Mouse (Mus musculus): ENCODE results near the gene Klk8. TPM values are rescaled to one million over a fixed set of nuclear protein-coding genes. Genes with fewer than 3 reads are reported as not detected.

Gene Klk8
- polyA plus RNA-seq (2015; fragmentation: Nextera tagmentation; extraction: Ambion mirVana) = 24.2 TPM in 2 replicates

GRCm38 (mm10) chr7:43797333-43797769 is at the start of gene Klk8:
TSS of gene Klk8 (plus strand) at chr7:43797577.
- Histone ChIP-seq H3K36me3 (ENCODE audit: control insufficient read depth, insufficient read depth, low read length) (no peaks in the 10 kb centered on the region), H3K9ac (ENCODE audit: low read length) (peak within 1 kb of the TSS; percentile 62), H3K4me3 (ENCODE audit: low read length) (peak within 1 kb of the TSS; percentile 62), H3K27ac (ENCODE audit: low read length) (no peak within 1 kb of the TSS), H3K4me2 (ENCODE audit: low read depth, low read length) (peak within 1 kb of the TSS; percentile 87), H3K4me1 (replicated peaks; ENCODE audit: control insufficient read depth, insufficient read depth, low read length) (peaks cover 16% of the 10 kb centered on the region), H3K27me3 (ENCODE audit: control insufficient read depth, insufficient read depth, low read depth, low read length) (0 out of 2 replicates have a peak, but pooled peaks cover 5% of the 10 kb centered on the region), H3K9me3 (ENCODE audit: control insufficient read depth, low read length) (no peaks in the 10 kb centered on the region)
- peak; percentile 34 for ATAC-seq (ENCODE audit: low read depth)
- WGBS = 0% methylated on average over 28 of the region's 28 CpGs

GRCm38 (mm10) chr7:43747788-43748187 is 49.6 kb upstream of the Klk8 start:
- WGBS = 43% methylated on average over 1 of the region's 1 CpGs
- Histone ChIP-seq H3K9me3 (ENCODE audit: control insufficient read depth, low read length) (no peaks in the 10 kb centered on the region), H3K27ac (ENCODE audit: low read length) (peak overlapping the region; percentile 13), H3K4me2 (ENCODE audit: low read depth, low read length) (no peak overlapping the region), H3K4me1 (replicated peaks; ENCODE audit: control insufficient read depth, insufficient read depth, low read length) (peaks cover 3% of the 10 kb centered on the region; the same call in 1 of the 2 replicates), H3K4me3 (ENCODE audit: low read length) (no peak overlapping the region), H3K9ac (ENCODE audit: low read length) (no peak overlapping the region), H3K36me3 (ENCODE audit: control insufficient read depth, insufficient read depth, low read length) (no peaks in the 10 kb centered on the region), H3K27me3 (ENCODE audit: control insufficient read depth, insufficient read depth, low read depth, low read length) (no peaks in the 10 kb centered on the region)
- ATAC-seq (ENCODE audit: low read depth) = peak; percentile 57; the same call in 1 of the 2 replicates

GRCm38 (mm10) chr7:43752806-43753205 is 44.6 kb upstream of the Klk8 start:
- Histone ChIP-seq H3K36me3 (ENCODE audit: control insufficient read depth, insufficient read depth, low read length) (no peaks in the 10 kb centered on the region), H3K27me3 (ENCODE audit: control insufficient read depth, insufficient read depth, low read depth, low read length) (no peaks in the 10 kb centered on the region), H3K4me2 (ENCODE audit: low read depth, low read length) (no peak overlapping the region), H3K9ac (ENCODE audit: low read length) (no peak overlapping the region), H3K27ac (ENCODE audit: low read length) (no peak overlapping the region), H3K9me3 (ENCODE audit: control insufficient read depth, low read length) (no peaks in the 10 kb centered on the region), H3K4me1 (replicated peaks; ENCODE audit: control insufficient read depth, insufficient read depth, low read length) (no peaks in the 10 kb centered on the region), H3K4me3 (ENCODE audit: low read length) (no peak overlapping the region)
- WGBS = 60% methylated on average over 2 of the region's 2 CpGs
- ATAC-seq (ENCODE audit: low read depth) = no peak

- no peak overlapping the region for H3K9ac ChIP-seq (ENCODE audit: low read length)
- no peak for ATAC-seq (ENCODE audit: low read depth)
- H3K36me3 ChIP-seq (ENCODE audit: control insufficient read depth, insufficient read depth, low read length) = no peaks in the 10 kb centered on the region
- no peak overlapping the region for H3K4me3 ChIP-seq (ENCODE audit: low read length)
- H3K4me1 ChIP-seq (replicated peaks; ENCODE audit: control insufficient read depth, insufficient read depth, low read length) = no peaks in the 10 kb centered on the region
- no peak overlapping the region for H3K4me2 ChIP-seq (ENCODE audit: low read depth, low read length)
- no peaks in the 10 kb centered on the region for H3K27me3 ChIP-seq (ENCODE audit: control insufficient read depth, insufficient read depth, low read depth, low read length)
- no peak overlapping the region for H3K27ac ChIP-seq (ENCODE audit: low read length)
- no peaks in the 10 kb centered on the region for H3K9me3 ChIP-seq (ENCODE audit: control insufficient read depth, low read length)
- 36% methylated on average over 8 of the region's 8 CpGs for WGBS
These were observed 30.9 kb upstream of the Klk8 start for GRCm38 (mm10) chr7:43766484-43766883.

- Histone ChIP-seq H3K27ac (ENCODE audit: low read length) (no peak within 1 kb of the TSS), H3K4me1 (replicated peaks; ENCODE audit: control insufficient read depth, insufficient read depth, low read length) (no peaks in the 10 kb centered on the region), H3K27me3 (ENCODE audit: control insufficient read depth, insufficient read depth, low read depth, low read length) (no peaks in the 10 kb centered on the region), H3K4me3 (ENCODE audit: low read length) (no peak within 1 kb of the TSS), H3K4me2 (ENCODE audit: low read depth, low read length) (no peak within 1 kb of the TSS), H3K9ac (ENCODE audit: low read length) (no peak within 1 kb of the TSS), H3K9me3 (ENCODE audit: control insufficient read depth, low read length) (no peaks in the 10 kb centered on the region), H3K36me3 (ENCODE audit: control insufficient read depth, insufficient read depth, low read length) (no peaks in the 10 kb centered on the region)
- 78% methylated on average over 4 of the region's 4 CpGs for WGBS
- ATAC-seq (ENCODE audit: low read depth) = no peak
These were observed 28.8 kb upstream of the Klk8 start, which contains the start of gene Klk12 for GRCm38 (mm10) chr7:43768597-43768996. TSS of gene Klk12 (plus strand) at chr7:43768897.

- WGBS = 83% methylated on average over 8 of the region's 8 CpGs
- no peaks in the 10 kb centered on the region for H3K27me3 ChIP-seq (ENCODE audit: control insufficient read depth, insufficient read depth, low read depth, low read length)
- H3K4me1 ChIP-seq (replicated peaks; ENCODE audit: control insufficient read depth, insufficient read depth, low read length) = no peaks in the 10 kb centered on the region
- no peak overlapping the region for H3K4me2 ChIP-seq (ENCODE audit: low read depth, low read length)
- H3K27ac ChIP-seq (ENCODE audit: low read length) = no peak overlapping the region
- ATAC-seq (ENCODE audit: low read depth) = no peak
- no peak overlapping the region for H3K9ac ChIP-seq (ENCODE audit: low read length)
- no peak overlapping the region for H3K4me3 ChIP-seq (ENCODE audit: low read length)
- no peaks in the 10 kb centered on the region for H3K9me3 ChIP-seq (ENCODE audit: control insufficient read depth, low read length)
- no peaks in the 10 kb centered on the region for H3K36me3 ChIP-seq (ENCODE audit: control insufficient read depth, insufficient read depth, low read length)
These were observed 27.7 kb upstream of the Klk8 start for GRCm38 (mm10) chr7:43769636-43770035.

GRCm38 (mm10) chr7:43770701-43771100 is 26.7 kb upstream of the Klk8 start:
- Histone ChIP-seq H3K4me2 (ENCODE audit: low read depth, low read length) (no peak overlapping the region), H3K27me3 (ENCODE audit: control insufficient read depth, insufficient read depth, low read depth, low read length) (no peaks in the 10 kb centered on the region), H3K9ac (ENCODE audit: low read length) (no peak overlapping the region), H3K4me3 (ENCODE audit: low read length) (no peak overlapping the region), H3K4me1 (replicated peaks; ENCODE audit: control insufficient read depth, insufficient read depth, low read length) (no peaks in the 10 kb centered on the region), H3K27ac (ENCODE audit: low read length) (no peak overlapping the region), H3K9me3 (ENCODE audit: control insufficient read depth, low read length) (no peaks in the 10 kb centered on the region), H3K36me3 (ENCODE audit: control insufficient read depth, insufficient read depth, low read length) (no peaks in the 10 kb centered on the region)
- 91% methylated on average over 10 of the region's 10 CpGs for WGBS
- no peak for ATAC-seq (ENCODE audit: low read depth)

- no peaks in the 10 kb centered on the region for H3K27me3 ChIP-seq (ENCODE audit: control insufficient read depth, insufficient read depth, low read depth, low read length)
- H3K9me3 ChIP-seq (ENCODE audit: control insufficient read depth, low read length) = no peaks in the 10 kb centered on the region
- H3K4me1 ChIP-seq (replicated peaks; ENCODE audit: control insufficient read depth, insufficient read depth, low read length) = no peaks in the 10 kb centered on the region
- no peaks in the 10 kb centered on the region for H3K36me3 ChIP-seq (ENCODE audit: control insufficient read depth, insufficient read depth, low read length)
- H3K4me2 ChIP-seq (ENCODE audit: low read depth, low read length) = no peak overlapping the region
- no peak overlapping the region for H3K27ac ChIP-seq (ENCODE audit: low read length)
- ATAC-seq (ENCODE audit: low read depth) = no peak
- no peak overlapping the region for H3K4me3 ChIP-seq (ENCODE audit: low read length)
- WGBS = 88% methylated on average over 6 of the region's 6 CpGs
- H3K9ac ChIP-seq (ENCODE audit: low read length) = no peak overlapping the region
These were observed 25.5 kb upstream of the Klk8 start for GRCm38 (mm10) chr7:43771916-43772315.

GRCm38 (mm10) chr7:43772901-43773300 is 24.5 kb upstream of the Klk8 start:
- H3K9me3 ChIP-seq (ENCODE audit: control insufficient read depth, low read length) = no peaks in the 10 kb centered on the region
- H3K4me1 ChIP-seq (replicated peaks; ENCODE audit: control insufficient read depth, insufficient read depth, low read length) = no peaks in the 10 kb centered on the region
- no peaks in the 10 kb centered on the region for H3K27me3 ChIP-seq (ENCODE audit: control insufficient read depth, insufficient read depth, low read depth, low read length)
- H3K4me2 ChIP-seq (ENCODE audit: low read depth, low read length) = no peak overlapping the region
- H3K36me3 ChIP-seq (ENCODE audit: control insufficient read depth, insufficient read depth, low read length) = no peaks in the 10 kb centered on the region
- no peak overlapping the region for H3K9ac ChIP-seq (ENCODE audit: low read length)
- no peak for ATAC-seq (ENCODE audit: low read depth)
- no peak overlapping the region for H3K27ac ChIP-seq (ENCODE audit: low read length)
- WGBS = 75% methylated on average over 3 of the region's 3 CpGs
- no peak overlapping the region for H3K4me3 ChIP-seq (ENCODE audit: low read length)

GRCm38 (mm10) chr7:43774364-43774763 is 23.0 kb upstream of the Klk8 start, which contains the start of gene Klk11:
TSS of gene Klk11 (plus strand) at chr7:43774604.
- no peak for ATAC-seq (ENCODE audit: low read depth)
- no peak within 1 kb of the TSS for H3K4me3 ChIP-seq (ENCODE audit: low read length)
- no peak within 1 kb of the TSS for H3K9ac ChIP-seq (ENCODE audit: low read length)
- H3K9me3 ChIP-seq (ENCODE audit: control insufficient read depth, low read length) = no peaks in the 10 kb centered on the region
- H3K36me3 ChIP-seq (ENCODE audit: control insufficient read depth, insufficient read depth, low read length) = no peaks in the 10 kb centered on the region
- no peak within 1 kb of the TSS for H3K27ac ChIP-seq (ENCODE audit: low read length)
- 76% methylated on average over 5 of the region's 5 CpGs for WGBS
- no peaks in the 10 kb centered on the region for H3K4me1 ChIP-seq (replicated peaks; ENCODE audit: control insufficient read depth, insufficient read depth, low read length)
- no peak within 1 kb of the TSS for H3K4me2 ChIP-seq (ENCODE audit: low read depth, low read length)
- no peaks in the 10 kb centered on the region for H3K27me3 ChIP-seq (ENCODE audit: control insufficient read depth, insufficient read depth, low read depth, low read length)

All from lung, embryonic 16.5 days (tissue).